Mouse (Mus musculus) hindbrain, embryonic 11.5 days (tissue): ENCODE results near the gene Srrd. TPM values are rescaled to one million over a fixed set of nuclear protein-coding genes. Genes with fewer than 3 reads are reported as not detected.

Experiments used
- ATAC-seq: fragments of 200-750 bp; cut with Nextera tagmentation; 2 replicates; pipeline ENCODE4 v1.8.0; 2017; ENCODE audit warnings: mild to moderate bottlenecking, moderate TSS enrichment, moderate library complexity; ENCODE audit not compliant: low FRiP score
- DNase-seq: peaks from one replicate; pipeline ENCODE4 v3.0.0-alpha.2; 2015; ENCODE audit warnings: low spot score
- H3K27ac ChIP-seq: fragments of 300-500 bp; sonication (generic); 2 replicates; pipeline ENCODE4 v1.5.1; 2014; ENCODE audit warnings: mild to moderate bottlenecking, low read depth, low read length
- H3K27me3 ChIP-seq: fragments of 300-500 bp; sonication (generic); 2 replicates; pipeline ENCODE4 v1.6.1; 2014; ENCODE audit warnings: mild to moderate bottlenecking, low read length, moderate library complexity, mixed read lengths; ENCODE audit not compliant: control insufficient read depth, insufficient read depth
- H3K36me3 ChIP-seq: fragments of 300-500 bp; sonication (generic); 2 replicates; pipeline ENCODE4 v1.6.1; 2014; ENCODE audit warnings: mild to moderate bottlenecking, low read length, moderate library complexity, mixed read lengths; ENCODE audit not compliant: control insufficient read depth, insufficient read depth
- H3K4me1 ChIP-seq: fragments of 300-500 bp; sonication (generic); replicated peaks from 2 replicates; pipeline ENCODE4 v1.6.1; 2014; ENCODE audit warnings: low read length, mixed read lengths; ENCODE audit not compliant: control insufficient read depth, insufficient read depth
- H3K4me2 ChIP-seq: fragments of 300-500 bp; sonication (generic); replicated peaks from 2 replicates; pipeline ENCODE4 v1.6.1; 2014; ENCODE audit warnings: mild to moderate bottlenecking, low read depth, low read length
- H3K4me3 ChIP-seq: fragments of 300-500 bp; sonication (generic); 2 replicates; pipeline ENCODE4 v1.5.1; 2014; ENCODE audit warnings: low read depth, low read length
- H3K9ac ChIP-seq: fragments of 300-500 bp; sonication (generic); 2 replicates; pipeline ENCODE4 v1.6.1; 2014; ENCODE audit warnings: low read depth, low read length
- H3K9me3 ChIP-seq: fragments of 300-500 bp; sonication (generic); 2 replicates; pipeline ENCODE4 v1.6.1; 2016; ENCODE audit warnings: low read length; ENCODE audit not compliant: control insufficient read depth
- WGBS: fragments of 180-500 bp; shearing (Covaris S2); extraction: QIAGEN DNeasy Blood & Tissue Kit; methylation state at CpG from one replicate; pipeline ENCODE4 v1.1.7; 2014; 5-methylcytosine and 5-hydroxymethylcytosine counted together
- polyA plus RNA-seq: library from polyadenylated mRNA; unstranded; fragments of >200 nt; fragmentation: Nextera tagmentation; extraction: Ambion mirVana; gene quantifications from 2 replicates; pipeline ENCODE4 v1.2.1, GENCODE M21; 2014

Srrd gene
- polyA plus RNA-seq, 1 experiment from 2014 or later: 49.8 TPM

DNA sequence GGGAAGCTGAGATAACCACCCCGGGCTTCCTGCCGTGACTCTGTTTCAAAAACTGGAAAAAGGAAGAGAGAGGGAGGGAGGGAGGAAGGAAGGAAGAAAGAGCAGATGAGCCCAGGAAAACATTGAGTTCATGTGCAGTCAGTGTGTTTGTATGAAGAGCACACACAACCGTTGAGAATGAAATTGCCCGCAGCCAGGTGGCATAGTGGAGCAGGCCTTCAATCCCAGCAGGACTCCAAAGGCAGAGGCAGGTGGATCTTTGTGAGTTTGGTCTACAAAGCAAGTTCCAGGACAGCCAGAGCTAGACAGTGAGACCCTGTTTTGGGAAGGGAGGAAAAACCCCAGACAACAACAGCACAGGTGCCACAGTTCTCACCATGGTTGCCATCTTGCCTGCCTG, 24.5 kb upstream of the Srrd start:
- 91% methylated on average over 4 of the region's 4 CpGs for WGBS
- no peaks in the 10 kb centered on the region for H3K9me3 ChIP-seq
- no peak overlapping the region for H3K4me2 ChIP-seq
- H3K27me3 ChIP-seq: no peaks in the 10 kb centered on the region
- H3K9ac ChIP-seq: no peak overlapping the region
- ATAC-seq (no peak), DNase-seq (no peak)
- H3K4me1 ChIP-seq: peaks cover 7% of the 10 kb centered on the region; the same call in 1 of the 2 replicates
- H3K4me3 ChIP-seq: no peak overlapping the region
- H3K27ac ChIP-seq: no peak overlapping the region
- no peaks in the 10 kb centered on the region for H3K36me3 ChIP-seq

DNA sequence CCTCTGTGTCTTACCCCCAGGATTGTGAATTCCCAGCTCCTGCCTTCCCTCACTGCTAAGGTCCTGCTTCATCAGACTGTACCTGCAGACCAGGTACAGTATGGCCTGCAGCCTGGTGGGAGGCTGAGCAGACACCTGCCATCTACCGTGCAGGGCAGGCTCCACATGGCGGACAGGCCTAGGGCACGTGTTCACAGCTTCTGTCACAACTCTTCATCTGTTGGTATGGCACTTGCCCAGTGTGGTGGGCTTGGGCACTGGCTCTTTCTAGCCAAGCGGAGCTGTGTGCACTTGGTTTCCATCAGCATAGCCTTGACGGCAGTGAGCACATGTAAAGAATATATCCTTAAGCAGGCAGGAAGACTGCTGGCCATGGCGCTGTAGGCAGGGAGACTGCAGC, 24.0 kb upstream of the Srrd start:
- no peak overlapping the region for H3K27ac ChIP-seq
- 96% methylated on average over 6 of the region's 6 CpGs for WGBS
- H3K9me3 ChIP-seq: no peaks in the 10 kb centered on the region
- ATAC-seq (no peak), DNase-seq (no peak)
- H3K4me3 ChIP-seq: no peak overlapping the region
- peaks cover 5% of the 10 kb centered on the region; the same call in 1 of the 2 replicates for H3K4me1 ChIP-seq
- no peak overlapping the region for H3K9ac ChIP-seq
- no peaks in the 10 kb centered on the region; the same call in 1 of the 2 replicates for H3K36me3 ChIP-seq
- H3K27me3 ChIP-seq: no peaks in the 10 kb centered on the region
- H3K4me2 ChIP-seq: no peak overlapping the region

DNA sequence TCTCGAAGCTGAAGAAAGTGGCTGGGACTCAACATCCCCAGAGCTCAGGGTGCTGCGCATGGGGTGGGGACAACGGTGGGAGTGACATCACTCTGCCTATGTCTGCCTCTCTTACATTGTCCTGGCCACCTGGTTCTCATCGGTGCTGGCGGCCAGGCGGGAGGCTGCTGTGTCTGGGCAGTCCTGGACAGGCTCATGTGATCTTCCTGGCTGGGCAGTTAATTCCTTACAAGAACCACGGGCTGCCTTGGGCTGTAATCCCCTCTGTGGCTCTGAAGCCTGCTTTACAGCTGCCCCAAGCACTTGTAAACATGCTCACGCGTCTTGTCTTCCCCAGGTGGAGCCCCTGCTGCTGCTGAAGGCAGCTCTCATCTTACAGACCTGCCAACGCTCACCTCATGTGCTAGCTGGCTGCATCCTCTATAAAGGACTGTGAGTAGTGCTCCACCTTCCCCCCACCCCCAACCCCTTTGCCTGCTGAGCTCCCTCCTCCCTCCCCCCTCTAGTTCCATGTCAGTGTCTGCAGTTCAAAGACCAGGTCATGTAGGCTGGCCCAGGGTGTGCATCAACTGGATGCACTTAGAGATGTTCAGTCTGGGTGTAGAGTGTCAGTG, 21.5 kb upstream of the Srrd start:
- ATAC-seq (no peak), DNase-seq (no peak)
- H3K9ac ChIP-seq: no peak overlapping the region
- 78% methylated on average over 10 of the region's 10 CpGs for WGBS
- no peaks in the 10 kb centered on the region for H3K9me3 ChIP-seq
- H3K27me3 ChIP-seq: no peaks in the 10 kb centered on the region
- no peak overlapping the region for H3K27ac ChIP-seq
- H3K4me2 ChIP-seq: no peak overlapping the region
- no peak overlapping the region for H3K4me3 ChIP-seq
- no peaks in the 10 kb centered on the region for H3K4me1 ChIP-seq
- no peaks in the 10 kb centered on the region; the same call in 1 of the 2 replicates for H3K36me3 ChIP-seq

DNA sequence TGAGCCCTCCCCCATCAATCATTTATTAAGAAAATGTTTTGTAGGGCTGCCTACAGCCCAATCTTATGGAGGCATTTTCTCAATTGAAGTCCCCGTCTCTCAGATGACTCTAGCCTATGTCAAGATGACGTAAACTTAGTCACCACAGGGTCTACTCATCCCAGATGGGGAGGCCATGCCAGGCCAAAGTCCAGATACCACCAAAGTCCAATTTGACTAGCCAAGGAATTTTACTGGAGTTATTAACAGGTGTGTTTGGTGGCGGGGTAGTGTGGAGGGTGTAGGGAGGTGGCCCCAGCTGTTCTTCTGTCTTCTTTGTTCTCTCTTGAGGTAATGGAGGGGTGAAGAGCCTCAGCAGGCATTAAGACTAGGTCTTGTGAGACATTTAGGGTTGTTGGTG, 17.2 kb upstream of the Srrd start:
- WGBS: 95% methylated on average over 3 of the region's 3 CpGs
- no peaks in the 10 kb centered on the region for H3K27me3 ChIP-seq
- ATAC-seq: no peak
- DNase-seq: no peak
- H3K4me1 ChIP-seq: no peaks in the 10 kb centered on the region
- no peaks in the 10 kb centered on the region for H3K9me3 ChIP-seq
- no peak overlapping the region for H3K27ac ChIP-seq
- no peaks in the 10 kb centered on the region; the same call in 1 of the 2 replicates for H3K36me3 ChIP-seq
- no peak overlapping the region for H3K4me2 ChIP-seq
- no peak overlapping the region for H3K4me3 ChIP-seq
- no peak overlapping the region for H3K9ac ChIP-seq

DNA sequence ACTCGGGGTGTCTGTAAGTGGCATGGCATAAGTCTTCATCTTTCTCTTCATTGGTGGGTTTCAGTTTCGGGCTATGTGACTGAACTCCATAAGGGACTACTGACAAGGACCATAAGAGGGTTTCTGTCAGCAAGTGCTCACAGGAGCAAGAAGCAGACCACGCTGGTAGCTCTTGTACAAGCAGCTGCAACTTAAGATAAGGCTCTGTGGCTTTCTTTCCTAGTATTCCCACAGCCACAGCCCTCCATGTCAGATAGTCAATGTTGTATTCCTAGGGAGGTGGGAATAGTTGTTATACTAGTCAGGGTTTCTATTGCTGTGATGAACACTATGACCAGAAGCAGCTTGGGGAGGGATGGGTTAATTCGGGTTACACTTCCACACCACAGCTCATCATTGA, 16.7 kb upstream of the Srrd start:
- H3K27ac ChIP-seq: no peak overlapping the region
- no peaks in the 10 kb centered on the region for H3K27me3 ChIP-seq
- H3K9me3 ChIP-seq: no peaks in the 10 kb centered on the region
- no peak overlapping the region for H3K4me2 ChIP-seq
- no peak overlapping the region for H3K9ac ChIP-seq
- no peak for DNase-seq
- ATAC-seq: no peak
- no peaks in the 10 kb centered on the region for H3K4me1 ChIP-seq
- WGBS: 90% methylated on average over 4 of the region's 4 CpGs
- H3K4me3 ChIP-seq: no peak overlapping the region
- H3K36me3 ChIP-seq: no peaks in the 10 kb centered on the region; the same call in 1 of the 2 replicates

DNA sequence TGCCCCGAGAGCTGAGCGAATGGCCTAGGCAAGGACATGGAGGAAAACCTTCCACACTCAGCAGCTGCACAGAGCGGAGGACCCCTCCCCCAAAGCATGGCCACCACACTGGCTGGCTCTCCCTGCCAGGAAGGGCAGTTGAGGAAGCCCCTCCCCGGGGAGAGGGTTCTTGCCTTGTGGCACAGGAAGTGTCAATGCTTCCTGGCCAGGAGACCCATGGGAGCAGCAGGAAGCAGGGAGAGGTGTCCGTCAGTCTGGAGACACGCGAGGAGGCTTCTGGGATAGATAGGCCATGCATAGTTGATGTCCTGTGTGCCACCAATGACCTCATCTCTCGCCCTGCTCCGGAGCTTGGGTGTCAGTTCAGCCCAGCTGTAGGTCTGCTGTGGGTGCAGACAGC, 13.5 kb upstream of the Srrd start:
- no peaks in the 10 kb centered on the region for H3K4me1 ChIP-seq
- DNase-seq (no peak), ATAC-seq (no peak)
- no peak overlapping the region for H3K4me2 ChIP-seq
- 84% methylated on average over 9 of the region's 9 CpGs for WGBS
- H3K27me3 ChIP-seq: no peaks in the 10 kb centered on the region
- H3K9ac ChIP-seq: no peak overlapping the region
- no peaks in the 10 kb centered on the region for H3K36me3 ChIP-seq
- H3K27ac ChIP-seq: no peak overlapping the region
- no peaks in the 10 kb centered on the region for H3K9me3 ChIP-seq
- H3K4me3 ChIP-seq: no peak overlapping the region

DNA sequence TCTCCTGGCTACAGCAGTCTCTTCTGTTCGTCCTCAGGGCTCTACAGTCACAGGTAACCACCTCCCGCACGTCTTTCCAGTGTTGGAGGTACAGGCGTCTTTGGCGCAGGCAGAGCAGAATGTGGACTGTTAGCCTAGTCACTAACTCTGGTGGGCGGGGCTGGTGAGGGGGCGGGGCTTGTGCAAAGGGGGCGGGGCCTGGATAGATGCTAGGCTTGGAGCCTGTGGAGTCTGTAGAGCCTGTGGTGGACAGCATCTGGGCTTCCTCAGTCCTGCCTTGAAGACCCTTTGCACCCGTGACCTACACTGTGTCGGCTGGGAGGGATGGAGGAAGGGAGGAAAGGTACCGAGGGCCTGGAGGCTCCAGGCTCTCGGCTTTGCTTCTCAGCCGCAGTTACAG, 13.1 kb upstream of the Srrd start, which contains the start of gene Gm6583:
TSS of gene Gm6583 (minus strand) at position 124 of the 400 bp plus-strand sequence.
- Histone ChIP-seq H3K9ac (no peak within 1 kb of the TSS), H3K4me1 (no peaks in the 10 kb centered on the region), H3K36me3 (no peaks in the 10 kb centered on the region), H3K27me3 (no peaks in the 10 kb centered on the region), H3K4me3 (no peak within 1 kb of the TSS), H3K9me3 (no peaks in the 10 kb centered on the region), H3K4me2 (no peak within 1 kb of the TSS), H3K27ac (no peak within 1 kb of the TSS)
- WGBS: 63% methylated on average over 13 of the region's 13 CpGs
- DNase-seq (no peak), ATAC-seq (no peak)

DNA sequence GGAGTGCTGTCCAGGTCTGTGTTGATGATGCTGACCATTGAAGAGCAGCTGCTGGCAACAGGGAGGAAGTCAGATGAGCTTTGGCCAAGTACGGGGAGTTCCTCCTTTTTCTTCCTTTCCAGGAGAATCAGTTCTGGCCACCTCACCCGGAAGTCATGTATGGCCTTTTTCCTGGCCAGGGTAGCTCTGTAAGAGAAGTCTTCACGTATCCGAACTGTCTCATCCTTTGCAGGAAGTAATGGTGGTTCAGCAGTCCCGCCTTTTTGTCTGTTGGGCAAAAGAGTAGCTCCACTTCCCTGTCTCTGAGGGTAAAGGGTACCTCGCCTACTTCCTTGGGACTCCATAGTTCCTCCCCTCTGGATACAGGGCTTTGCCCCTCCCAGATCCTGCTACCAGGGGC, 12.7 kb upstream of the Srrd start:
- H3K27me3 ChIP-seq: no peaks in the 10 kb centered on the region
- DNase-seq (no peak), ATAC-seq (no peak)
- H3K4me2 ChIP-seq: no peak overlapping the region
- no peaks in the 10 kb centered on the region for H3K9me3 ChIP-seq
- no peak overlapping the region for H3K9ac ChIP-seq
- H3K36me3 ChIP-seq: no peaks in the 10 kb centered on the region
- 89% methylated on average over 6 of the region's 6 CpGs for WGBS
- H3K27ac ChIP-seq: no peak overlapping the region
- H3K4me1 ChIP-seq: no peaks in the 10 kb centered on the region
- H3K4me3 ChIP-seq: no peak overlapping the region

DNA sequence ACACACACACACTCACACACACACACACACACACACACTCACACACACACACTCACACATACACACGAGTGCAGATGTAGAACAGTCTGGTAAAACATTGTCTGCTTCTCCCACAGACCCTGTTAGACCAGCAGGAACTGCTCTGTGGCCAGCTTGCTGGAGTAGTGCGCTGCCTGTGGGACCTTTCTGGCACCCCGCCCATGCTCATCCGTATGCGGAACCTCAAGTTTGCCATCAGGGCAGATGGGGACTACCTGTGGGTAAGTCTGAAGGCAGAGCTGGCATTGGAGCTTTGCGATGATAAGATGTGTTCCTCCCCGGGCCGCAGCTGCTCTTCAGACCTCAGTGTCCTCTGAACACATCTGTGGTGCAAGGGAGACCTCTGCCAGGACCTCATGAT, 6.3 kb upstream of the Srrd start:
- DNase-seq: no peak
- H3K4me1 ChIP-seq: no peaks in the 10 kb centered on the region
- H3K9ac ChIP-seq: no peak overlapping the region
- H3K27me3 ChIP-seq: no peaks in the 10 kb centered on the region
- no peaks in the 10 kb centered on the region for H3K9me3 ChIP-seq
- H3K4me3 ChIP-seq: no peak overlapping the region
- H3K36me3 ChIP-seq: 0 out of 2 replicates have a peak, but pooled peaks cover 2% of the 10 kb centered on the region
- H3K4me2 ChIP-seq: no peak overlapping the region
- no peak for ATAC-seq
- 92% methylated on average over 8 of the region's 8 CpGs for WGBS
- no peak overlapping the region for H3K27ac ChIP-seq
